Mouse (Mus musculus): ENCODE measurements around the gene Glis2.

Gene Glis2

DNA sequence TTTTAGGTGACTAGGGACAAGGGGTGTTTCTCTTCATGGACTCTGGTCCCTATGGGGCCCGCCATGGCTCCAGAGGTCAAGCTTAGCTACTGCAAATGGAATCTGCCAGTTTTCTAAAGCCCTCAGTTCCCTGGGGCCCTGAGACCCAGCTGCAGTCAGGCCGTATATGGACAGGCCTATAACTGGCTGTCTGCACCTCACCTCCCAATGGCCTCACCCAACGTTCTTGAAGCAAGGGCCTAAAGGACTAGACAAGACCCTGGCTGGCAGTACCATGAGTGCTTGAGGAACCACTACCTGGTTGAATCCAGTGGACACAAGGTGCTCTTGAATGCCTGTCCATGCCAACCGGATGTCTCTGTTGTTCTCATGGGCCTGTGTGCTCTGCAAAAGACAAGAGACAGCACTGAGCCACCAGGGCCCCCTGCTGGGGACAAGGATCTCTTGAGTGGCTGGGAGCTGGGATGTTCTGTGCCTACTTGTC, 60.8 kb downstream of the Glis2 start:
- DNase-seq (ENCODE audit: low read depth in 2 of 2, low spot score in 2 of 2): no peak

DNA sequence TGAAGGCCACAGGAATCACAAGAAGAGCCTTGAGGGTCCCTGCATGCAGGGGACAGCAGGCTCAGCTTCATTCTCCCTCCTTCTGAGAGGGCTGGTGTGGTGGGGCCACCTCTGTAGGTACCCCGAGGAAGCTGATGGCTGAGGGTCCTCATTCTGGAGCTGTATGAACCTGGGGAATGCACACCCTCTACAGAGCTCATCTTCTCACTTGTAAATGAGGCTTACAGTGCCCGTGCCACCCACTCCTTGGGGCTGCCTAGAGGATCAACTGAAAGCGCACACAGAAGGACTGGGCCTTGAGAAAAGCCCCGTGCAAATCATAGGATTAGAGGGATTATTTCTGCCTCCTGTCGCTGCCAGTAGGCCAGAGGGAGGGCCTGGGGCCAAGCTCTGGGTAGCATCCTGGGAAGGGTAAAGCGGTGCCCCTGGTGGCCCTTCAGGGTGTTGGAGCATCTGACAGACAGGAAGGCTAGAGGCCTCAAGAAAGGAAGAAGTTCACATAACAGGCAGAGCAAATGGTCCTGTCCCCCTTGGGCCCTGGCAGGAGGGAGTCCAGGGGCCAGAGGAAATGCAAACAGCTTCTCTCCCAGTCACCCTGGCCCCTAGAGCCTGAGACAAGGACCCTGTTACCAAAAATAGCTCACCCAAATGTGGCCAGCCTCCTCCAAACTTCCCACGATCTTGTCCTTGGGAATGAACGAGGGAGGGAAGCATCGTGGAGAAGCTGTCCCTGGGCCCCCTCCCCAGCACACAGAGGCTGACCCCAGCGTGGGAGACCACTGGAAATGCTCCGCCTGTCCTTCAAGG, 61.5 kb downstream of the Glis2 start:
- DNase-seq (ENCODE audit: low read depth in 2 of 2, low spot score in 2 of 2): no peak

DNA sequence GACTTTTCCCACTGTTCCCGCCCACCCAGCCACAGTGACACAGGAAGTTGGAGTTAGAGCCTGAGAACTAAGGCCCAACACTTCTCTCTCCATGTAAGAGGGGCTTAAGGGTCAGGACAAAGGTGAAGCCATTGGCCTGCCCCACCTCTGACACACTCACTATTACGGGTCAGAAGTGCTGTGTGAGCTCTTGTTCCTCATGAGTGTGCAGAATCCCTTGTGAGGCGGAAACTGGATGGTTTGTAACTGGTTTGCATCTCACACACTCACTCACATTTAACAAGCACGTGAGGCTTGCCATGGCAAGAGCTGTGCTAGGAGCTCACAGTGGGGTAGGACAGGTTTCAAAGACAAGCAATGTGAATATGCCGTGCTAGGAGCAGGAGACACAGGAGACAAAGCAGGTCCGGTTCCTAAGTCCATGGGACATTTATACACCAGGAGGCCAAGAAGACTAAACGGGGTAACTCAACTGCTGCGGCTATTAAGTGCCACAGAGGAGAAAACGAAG, 62.1 kb downstream of the Glis2 start:
- DNase-seq (ENCODE audit: low read depth in 2 of 2, low spot score in 2 of 2): no peak

DNA sequence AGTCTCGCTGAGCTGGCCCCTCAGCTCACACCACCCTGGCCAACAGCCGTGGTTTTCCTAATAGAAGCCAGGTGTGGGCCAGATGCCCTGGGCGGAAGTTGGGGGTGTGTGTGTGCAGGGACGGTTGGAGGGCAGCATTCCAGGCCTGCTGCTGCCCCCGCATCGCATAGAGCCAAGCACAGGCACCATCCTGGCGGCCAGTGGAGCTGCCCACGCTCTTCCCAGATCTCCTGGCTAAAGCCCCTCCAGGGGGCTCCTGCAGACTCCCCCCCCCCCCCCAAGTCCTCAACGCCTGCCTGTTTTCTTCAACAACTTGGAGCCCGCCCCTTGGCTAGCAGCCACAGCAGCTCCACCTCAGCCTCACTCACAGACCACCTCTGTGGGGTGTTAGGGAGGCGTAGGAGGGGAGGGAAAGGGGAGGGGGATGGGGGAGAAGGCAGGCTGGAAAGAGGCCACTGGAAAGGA, 64.3 kb downstream of the Glis2 start:
- DNase-seq (ENCODE audit: low read depth in 2 of 2, low spot score in 2 of 2): no peak

DNA sequence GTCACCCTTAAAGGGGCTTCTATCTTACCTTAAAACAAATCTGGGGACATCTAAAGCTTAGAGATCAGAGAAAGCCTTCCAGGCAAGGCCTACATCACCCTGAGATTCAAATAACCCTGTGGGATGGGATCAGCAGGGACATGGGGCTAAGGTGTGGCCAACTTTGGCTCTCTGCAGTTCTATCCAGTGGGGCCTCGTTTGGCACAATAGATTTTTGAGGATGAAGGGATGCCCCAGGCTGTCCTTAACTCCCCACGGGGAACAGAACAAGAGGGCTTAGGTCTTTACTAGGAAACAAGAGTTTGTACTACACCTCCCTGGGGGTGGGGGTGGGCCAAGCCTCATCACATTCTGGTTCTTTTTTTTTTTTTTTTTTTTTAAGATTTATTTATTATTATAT, 64.8 kb downstream of the Glis2 start:
- DNase-seq (ENCODE audit: low read depth in 2 of 2, low spot score in 2 of 2): no peak

DNA sequence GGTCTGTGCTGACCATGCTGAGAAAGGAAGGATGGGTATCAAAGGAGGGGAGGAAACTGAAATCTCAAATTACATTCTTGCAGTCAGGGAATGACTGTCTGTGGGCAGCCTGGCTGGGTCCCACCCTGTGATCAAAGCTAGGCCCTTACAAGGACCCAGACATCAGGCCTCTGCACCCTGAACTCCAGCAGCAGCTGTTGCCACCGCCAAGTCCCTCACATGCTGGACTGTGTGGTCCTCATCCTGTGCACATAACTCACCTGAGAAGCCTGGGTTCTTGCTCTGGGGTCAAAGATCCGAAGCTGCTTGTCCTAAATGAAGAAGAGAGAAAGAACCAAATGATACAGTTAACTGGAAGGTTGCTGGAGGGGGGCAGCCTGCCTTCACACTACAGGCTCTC, 67.1 kb downstream of the Glis2 start:
- no peak for DNase-seq (ENCODE audit: low read depth in 2 of 2, low spot score in 2 of 2)

DNA sequence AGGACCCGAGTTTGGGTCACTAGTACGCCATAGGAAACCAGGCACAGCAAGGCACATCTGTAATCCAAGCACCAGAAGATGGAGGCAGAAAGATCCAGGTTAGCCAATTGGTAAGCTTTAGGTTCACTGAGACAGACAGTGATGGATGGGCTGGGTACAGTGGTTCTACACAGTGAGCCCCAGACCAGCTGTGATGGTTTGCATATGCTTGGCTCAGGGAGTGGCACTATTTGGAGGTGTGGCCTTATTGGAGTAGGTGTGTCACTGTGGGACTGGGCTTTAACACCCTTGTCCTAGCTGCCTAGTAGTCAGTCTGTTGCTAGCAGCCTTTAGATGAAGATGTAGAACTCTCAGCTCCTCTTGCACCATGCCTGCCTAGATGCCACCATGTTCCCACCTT, 69.3 kb downstream of the Glis2 start:
- no peak for DNase-seq (ENCODE audit: low read depth in 2 of 2, low spot score in 2 of 2)

DNA sequence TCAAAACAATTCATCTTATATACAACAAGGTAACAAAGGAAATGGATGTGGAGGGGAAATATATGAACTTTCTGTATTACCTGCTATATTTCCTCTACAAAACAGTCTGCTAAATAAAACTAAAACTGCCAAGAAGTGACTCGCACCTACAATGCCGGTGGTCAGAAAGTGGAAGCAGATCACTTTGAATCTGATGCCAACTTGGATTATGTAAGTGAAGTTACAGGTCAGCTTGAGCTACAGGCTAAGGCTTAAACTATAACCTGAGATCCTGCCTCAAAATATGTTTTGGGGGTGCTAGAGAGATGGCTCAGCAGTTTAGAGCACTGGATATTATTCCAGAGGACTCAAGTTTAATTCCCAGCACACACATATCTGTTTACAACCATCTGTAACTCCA, 71.2 kb downstream of the Glis2 start:
- no peak for DNase-seq (ENCODE audit: low read depth in 2 of 2, low spot score in 2 of 2)

DNA sequence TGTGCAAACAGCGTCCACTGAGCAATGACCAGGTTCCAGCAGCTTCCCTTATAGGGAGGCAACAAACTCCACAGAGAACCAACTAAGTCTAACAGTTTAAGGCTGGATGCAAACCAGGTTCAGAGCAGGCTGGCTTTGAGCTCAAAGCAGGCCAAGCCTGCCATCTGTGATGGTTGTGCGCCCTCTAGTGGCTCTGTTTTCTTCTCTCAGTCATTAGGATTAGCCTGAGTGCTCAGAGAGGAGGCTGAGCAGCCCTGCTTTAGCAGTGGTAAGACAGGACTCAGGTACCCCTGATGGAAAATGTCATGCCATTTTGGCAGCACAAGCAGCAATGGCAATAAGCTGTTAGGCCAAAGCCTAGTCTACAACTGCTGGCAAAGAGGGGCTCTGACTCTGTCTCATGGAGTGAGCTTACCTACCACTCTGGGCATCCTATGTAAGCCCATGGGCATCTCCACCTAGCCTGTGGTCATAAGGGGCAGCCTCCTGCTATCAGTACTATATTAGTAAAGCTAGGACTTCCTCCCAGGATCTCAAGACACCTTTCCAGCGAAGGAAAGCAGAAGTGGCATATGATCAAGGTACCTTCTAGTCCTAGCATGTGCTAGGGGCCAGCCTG, 72.8 kb downstream of the Glis2 start:
- peak; percentile 74 to 80 for DNase-seq (ENCODE audit: low read depth in 2 of 2, low spot score in 2 of 2)

DNA sequence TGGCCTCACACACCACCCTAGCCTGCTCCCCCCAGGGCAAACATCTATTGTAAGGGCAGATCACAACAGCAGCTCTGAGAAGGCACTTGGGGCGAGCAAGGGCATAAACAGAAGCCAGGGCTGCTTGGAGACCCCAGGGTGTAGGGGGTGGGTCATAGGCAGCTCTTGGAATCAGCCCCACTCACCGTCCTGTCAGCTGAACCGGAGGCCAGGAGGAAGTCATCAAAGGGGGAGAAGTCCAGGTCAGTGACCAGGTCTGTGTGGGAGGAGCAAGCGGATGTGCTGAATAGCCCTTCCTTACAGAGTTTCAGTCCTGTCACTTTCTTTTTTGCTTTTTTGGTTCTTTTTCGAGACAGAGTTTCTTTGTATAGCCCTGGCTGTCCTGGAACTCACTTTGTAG, 75.8 kb downstream of the Glis2 start:
- DNase-seq (ENCODE audit: low read depth in 2 of 2, low spot score in 2 of 2): no peak

DNA sequence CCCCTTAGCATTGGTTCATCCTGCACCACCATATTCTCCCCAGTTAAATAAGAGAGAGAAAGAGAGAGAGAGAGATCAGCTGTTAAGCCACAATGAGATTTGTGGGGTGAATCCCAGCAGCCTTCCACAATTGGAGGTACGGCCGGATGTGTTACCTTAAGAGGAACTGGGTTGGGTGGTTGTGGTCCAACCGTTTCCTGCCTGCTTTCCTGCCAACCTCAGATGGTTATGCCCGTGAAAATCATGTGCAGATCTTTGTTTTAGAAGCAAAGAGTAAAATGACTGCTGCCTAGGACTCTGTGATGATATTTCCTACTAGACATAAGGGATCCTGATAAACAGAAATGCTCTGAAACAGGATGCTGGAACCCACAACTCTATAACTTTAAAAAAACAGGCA, 79.6 kb downstream of the Glis2 start:
- peak; percentile 66 to 73 for DNase-seq (ENCODE audit: low read depth in 2 of 2, low spot score in 2 of 2)

Data from CD8-positive naive resting alpha-beta T cell, adult 2 months (primary cell).